Mouse (Mus musculus): ENCODE measurements around the gene Cd63.

Cd63 gene

DNA sequence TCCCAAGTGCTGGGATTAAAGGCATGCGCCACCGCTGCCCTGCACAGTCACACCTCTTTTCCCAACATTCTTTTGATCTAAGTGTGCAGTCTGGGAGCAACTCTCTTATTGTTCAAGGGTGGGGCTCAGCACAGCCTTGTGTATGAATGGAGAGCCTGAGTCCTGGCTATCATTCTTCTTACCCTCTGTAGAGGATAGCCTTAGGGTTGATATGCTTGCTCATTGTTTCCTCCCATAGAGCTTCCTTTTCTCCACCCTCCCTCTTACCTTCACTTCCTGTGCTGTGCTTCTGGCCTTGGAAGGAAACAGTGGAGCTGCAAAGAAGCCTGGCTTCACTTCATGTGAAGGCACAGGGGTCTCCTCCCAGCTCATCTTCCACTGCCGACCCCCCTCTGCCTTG is at the start of gene Cd63:
Cd63 (plus strand) TSS at position 292 of the 400 bp plus-strand sequence.
- DNase-seq (ENCODE audit: low spot score in 2 of 2) = no peak

DNA sequence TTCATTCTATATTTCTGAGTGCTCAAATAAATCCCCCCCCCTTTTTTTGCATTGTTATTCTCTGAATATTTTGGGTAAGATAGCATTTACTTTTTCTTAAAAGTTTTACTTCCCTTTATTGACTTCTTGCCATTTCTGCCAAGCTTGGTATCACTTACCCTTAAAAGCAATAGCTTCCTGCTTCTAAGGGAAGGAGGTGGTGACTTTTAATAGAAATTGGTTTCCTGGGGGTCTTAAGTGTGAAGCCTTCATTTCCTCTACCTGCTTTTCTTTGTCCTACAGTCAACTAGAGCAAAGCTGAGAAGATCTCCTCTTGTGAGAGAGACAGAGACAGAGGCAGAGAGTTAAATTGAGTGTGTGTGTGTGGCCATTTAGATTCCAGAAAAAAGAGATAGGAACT is 39.6 kb upstream of the Cd63 start:
- DNase-seq (ENCODE audit: low spot score in 2 of 2) = no peak

DNA sequence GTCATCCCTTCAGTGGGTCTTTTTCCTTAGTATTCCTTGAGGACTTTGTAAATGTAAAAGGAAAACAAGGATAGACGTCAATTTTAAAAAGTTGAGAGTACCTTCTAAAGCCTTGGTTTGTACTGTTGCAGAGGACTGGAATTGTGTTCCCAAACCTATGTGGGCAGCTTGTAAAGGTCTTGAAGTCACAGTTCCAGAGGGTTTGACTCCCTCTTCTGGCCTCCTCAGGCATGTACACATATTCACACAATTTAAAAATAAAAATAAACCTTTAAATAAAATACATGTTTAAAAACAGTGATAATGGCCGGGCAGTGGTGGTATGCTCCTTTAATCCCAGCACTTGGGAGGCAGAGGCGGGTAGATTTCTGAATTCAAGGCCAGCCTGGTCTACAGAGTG is 34.7 kb upstream of the Cd63 start:
- no peak for DNase-seq (ENCODE audit: low spot score in 2 of 2)

DNA sequence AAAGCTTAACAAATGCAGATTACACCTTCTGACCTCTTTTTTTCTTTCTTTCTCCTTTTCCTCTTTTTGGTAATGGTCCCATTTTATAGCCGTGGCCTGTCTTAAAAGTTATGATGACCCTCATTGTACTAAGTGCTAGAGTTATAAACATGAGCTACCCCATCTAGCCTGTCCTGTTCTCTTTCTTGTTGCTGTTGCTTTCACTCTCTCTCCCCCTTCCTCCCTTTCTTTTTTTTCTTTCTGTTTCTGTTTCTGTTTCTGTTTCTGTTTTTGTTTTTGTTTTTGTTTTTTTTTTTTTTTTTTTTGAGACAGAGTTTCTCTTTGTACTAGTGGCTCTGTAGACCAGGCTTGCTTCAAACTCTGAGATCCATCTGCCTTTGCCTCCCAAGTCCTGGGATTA is 34.3 kb upstream of the Cd63 start:
- DNase-seq (ENCODE audit: low spot score in 2 of 2) = no peak

GRCm38 (mm10) chr10:128870341-128870740 is 30.4 kb upstream of the Cd63 start:
- DNase-seq (ENCODE audit: low spot score in 2 of 2) = no peak

GRCm38 (mm10) chr10:128878291-128878690 is 22.5 kb upstream of the Cd63 start:
- no peak for DNase-seq (ENCODE audit: low spot score in 2 of 2)

GRCm38 (mm10) chr10:128878811-128879210 is 22.0 kb upstream of the Cd63 start:
- no peak for DNase-seq (ENCODE audit: low spot score in 2 of 2)

GRCm38 (mm10) chr10:128882067-128882466 is 18.7 kb upstream of the Cd63 start:
- DNase-seq (ENCODE audit: low spot score in 2 of 2) = no peak

DNA sequence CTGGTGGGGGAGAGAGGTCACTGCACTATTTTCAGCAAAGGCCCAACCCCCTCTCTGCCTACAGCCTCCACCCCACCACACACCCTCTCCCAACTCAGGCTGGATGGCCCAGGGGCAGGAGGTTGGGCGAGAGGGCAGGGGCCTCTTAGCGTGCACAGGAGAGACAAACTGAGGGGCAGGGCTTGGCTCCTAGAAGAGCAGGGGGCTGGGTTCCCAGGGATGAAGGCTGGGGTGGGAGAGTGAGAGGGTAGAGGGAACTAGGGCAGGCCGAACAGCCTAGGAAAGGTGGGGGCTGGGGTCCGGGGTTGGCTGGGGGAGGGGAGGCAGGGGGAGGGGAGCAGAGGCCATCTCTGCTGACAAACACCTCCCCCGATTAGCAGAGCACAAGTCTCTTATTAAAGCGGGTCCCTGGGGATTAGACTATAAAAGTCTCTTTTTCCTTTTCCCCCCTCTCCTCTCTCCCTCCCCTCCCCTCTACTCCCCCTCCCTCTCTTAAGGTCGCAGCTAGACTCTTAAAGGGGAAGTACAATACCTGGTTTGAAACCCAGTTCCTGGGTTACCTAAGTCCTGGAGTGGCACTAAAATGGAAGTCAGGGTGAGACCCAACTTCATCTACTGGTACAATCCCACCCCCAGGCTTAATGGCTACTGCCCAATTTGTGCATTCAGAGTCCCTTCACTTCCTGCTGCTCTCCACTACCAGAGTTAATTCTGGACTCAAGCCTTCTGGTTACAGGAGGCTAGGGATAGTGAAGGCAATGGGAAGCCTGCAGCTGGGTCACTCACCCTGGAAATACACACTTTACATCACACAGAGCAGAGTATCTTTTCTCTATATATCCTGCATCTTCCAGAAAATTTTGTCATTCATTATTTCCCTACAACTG is 11.6 kb upstream of the Cd63 start:
- no peak for DNase-seq (ENCODE audit: low spot score in 2 of 2)

DNA sequence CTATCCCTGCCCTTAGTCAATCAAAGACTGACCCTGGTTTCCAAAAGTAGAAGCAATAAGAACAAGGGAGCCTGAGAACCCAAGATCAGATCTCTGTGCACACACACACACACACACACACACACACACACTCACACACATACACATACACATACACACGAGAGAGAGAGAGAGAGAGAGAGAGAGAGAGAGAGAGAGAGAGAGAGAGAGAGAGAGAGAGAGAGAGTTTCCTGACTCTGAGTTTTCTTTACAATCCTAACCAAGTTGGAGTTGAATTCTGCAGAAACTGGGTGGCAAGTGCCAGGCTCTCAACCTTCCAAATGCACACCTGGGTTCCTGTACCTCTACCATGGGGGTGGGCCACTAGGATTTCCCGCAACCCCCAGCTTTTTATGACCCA is 10.9 kb upstream of the Cd63 start:
- DNase-seq (ENCODE audit: low spot score in 2 of 2) = no peak

DNA sequence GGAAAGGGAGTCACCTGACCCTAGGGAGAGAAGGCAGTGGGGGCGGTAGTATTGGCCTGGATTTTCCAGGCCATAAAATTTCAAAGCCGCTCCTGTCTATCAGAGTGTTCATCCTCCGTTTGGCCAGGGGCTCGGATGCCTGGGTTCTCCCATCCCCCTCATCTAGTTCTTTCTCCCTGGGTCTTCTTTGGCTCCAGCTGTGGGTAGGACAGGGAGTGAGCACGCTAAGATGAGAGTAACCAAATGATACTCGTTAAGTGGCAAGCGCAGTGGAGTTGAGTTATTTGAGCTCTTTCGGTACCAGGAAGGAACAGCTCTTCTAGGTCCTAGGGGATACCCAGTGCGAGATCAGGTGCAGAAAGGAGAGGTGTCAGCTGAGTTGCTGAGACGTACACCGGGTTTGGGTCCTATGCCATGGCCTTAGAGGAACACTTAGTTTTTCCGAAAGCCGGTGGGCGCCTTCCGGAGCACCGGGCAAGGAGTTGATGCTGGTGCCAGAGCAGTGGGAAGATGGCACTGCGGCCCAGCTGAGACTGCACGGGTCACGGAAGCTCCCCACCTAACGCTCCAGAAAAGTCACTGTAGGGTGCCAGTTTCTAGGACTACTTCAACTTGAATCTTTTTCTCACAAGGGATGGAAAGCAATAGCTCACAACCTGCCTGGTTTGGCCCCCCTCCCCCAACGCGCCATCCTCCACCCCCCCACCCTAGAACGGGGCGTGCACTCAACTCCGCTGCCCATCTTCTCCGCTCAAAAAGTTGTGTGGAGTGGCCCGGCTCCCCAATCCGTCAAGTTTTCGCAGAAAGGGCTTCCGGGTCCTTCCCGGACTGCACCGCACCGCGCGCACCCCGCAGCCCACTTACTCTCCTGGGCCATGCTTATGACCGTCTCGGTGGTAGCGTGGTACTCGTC is 10.2 kb upstream of the Cd63 start:
- DNase-seq (ENCODE audit: low spot score in 2 of 2) = no peak

- peak in 1 of 2 experiments; percentile 69 for DNase-seq (ENCODE audit: low spot score in 2 of 2)
Measured at GRCm38 (mm10) chr10:128891296-128892094, 9.3 kb upstream of the Cd63 start, which contains the start of gene Gdf11. TSS of gene Gdf11 (minus strand) at chr10:128891718.

DNA sequence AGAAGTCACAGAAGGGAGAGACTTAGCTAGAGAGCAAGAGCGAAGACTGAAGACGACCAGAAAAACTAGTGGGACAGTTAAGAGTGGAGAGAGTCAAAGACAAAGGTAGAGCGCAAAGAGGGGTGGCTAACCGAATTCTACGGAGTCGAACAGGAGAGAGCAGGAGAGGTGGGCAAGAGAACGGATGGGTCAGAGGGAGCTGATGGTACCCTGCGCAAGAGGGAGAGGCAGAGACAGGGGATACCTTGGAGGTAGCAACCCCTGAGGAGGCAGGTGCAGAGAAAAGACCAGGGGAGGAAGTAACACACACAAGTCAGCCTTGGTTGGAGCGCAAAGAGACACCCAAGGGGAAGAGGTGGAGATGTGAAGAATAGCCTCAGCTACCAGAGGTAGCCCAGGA is 8.5 kb upstream of the Cd63 start:
- no peak for DNase-seq (ENCODE audit: low spot score in 2 of 2)

GRCm38 (mm10) chr10:128895437-128895836 is 5.4 kb upstream of the Cd63 start:
- DNase-seq (ENCODE audit: low spot score in 2 of 2) = peak; percentile 46 to 81

DNA sequence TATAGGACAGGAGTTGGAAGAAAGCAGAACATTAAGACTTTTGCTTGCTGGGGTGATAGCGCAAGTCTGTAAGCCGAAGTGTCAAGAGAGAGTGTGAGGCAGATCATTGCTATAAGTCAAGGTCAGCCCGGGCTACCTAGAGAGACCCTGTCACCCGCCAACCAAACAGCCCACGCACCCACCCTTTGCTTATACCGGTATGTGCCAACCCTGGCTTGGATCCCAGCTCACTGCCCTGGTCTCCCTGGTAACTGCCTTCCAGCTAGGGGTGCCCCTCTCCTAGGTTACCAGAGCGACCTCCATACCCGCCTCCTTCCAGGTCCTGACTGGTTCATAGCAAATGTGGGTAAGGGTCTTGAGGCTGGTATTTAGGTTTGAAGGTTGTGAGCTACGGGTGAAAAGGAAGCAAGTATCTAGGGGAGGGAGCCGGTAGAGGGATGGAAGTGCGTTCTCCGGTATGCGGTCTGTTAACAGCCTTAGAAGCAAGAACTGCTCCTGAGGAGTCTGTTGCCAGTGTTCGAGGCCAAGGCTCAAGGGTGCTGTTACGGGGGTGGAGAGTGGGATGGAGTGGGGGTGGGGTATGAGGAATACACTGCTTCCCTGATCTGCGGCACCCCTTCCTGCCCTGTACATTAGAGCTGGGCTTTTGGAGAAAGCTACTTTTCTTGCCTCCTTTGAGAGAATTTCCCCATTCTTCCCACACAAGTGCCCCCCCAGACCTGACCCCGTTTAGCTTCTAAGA is 4.7 kb upstream of the Cd63 start:
- DNase-seq (ENCODE audit: low spot score in 2 of 2) = peak in 1 of 2 experiments; percentile 73

DNA sequence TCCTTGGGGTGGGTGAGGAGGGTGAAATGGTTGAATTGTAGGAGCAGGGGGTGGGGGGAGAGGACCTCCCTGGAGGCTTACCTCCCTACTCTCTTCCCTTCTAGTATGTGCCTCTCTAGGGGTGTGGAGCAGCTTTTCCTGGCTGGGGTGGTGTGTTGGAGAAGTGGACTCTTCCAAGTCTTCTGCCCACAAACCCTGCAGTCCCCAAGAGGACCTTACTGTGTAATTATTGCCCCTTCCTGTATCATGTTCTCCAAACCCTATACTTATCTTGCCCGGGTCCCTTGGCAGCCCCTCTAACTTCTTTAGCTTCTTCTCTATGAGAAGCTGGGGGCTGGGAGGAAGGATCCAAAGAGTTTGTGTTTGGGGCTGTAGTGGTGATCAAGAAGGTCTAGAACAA is 4.0 kb upstream of the Cd63 start:
- DNase-seq (ENCODE audit: low spot score in 2 of 2) = no peak

- DNase-seq (ENCODE audit: low spot score in 2 of 2) = no peak
Measured at GRCm38 (mm10) chr10:128897501-128897900, 3.3 kb upstream of the Cd63 start.

- no peak for DNase-seq (ENCODE audit: low spot score in 2 of 2)
Measured at GRCm38 (mm10) chr10:128899759-128900490, 864 bp upstream of the Cd63 start.

GRCm38 (mm10) chr10:128901409-128901808 is 620 bp downstream of the Cd63 start:
- DNase-seq (ENCODE audit: low spot score in 2 of 2) = no peak

DNA sequence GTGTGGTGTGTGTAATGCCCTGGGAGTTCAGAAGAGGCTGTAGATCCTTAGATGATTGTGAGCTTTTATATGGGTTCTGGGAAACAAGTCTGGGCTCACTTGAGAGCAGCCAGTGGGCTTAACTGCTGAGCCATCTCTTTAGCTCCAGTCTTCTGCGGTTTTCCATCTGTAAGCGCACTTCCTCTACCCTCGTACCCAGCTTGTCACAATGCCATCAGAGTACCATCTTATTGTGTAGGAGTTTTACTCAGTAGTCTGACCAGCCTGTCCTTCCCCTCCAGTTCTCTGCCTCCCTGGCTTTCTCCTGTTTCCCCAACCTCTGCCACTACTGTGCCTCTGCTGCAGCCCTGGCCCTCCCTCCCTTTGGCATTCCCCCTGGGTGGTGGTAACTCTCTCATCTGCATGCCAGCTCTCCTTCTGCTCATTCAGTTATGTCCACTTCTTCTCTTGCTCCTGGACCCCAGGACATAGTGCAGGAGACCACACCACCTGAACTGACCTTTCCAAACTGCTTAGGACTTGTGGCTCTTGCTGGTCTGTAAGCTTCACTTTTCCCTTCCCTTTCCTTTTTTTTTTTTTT is 1.7 kb downstream of the Cd63 start:
- DNase-seq (ENCODE audit: low spot score in 2 of 2) = no peak
